Mouse (Mus musculus) adrenal gland (tissue): ENCODE results near the gene Icam2.

ENCODE experiments used
- intact Hi-C: fragments of 180-260 bp; cut with DNase I; formaldehyde crosslinking; loops from one replicate; pipeline ENCODE4 v1.15.1; 2025

Gene Icam2

DNA sequence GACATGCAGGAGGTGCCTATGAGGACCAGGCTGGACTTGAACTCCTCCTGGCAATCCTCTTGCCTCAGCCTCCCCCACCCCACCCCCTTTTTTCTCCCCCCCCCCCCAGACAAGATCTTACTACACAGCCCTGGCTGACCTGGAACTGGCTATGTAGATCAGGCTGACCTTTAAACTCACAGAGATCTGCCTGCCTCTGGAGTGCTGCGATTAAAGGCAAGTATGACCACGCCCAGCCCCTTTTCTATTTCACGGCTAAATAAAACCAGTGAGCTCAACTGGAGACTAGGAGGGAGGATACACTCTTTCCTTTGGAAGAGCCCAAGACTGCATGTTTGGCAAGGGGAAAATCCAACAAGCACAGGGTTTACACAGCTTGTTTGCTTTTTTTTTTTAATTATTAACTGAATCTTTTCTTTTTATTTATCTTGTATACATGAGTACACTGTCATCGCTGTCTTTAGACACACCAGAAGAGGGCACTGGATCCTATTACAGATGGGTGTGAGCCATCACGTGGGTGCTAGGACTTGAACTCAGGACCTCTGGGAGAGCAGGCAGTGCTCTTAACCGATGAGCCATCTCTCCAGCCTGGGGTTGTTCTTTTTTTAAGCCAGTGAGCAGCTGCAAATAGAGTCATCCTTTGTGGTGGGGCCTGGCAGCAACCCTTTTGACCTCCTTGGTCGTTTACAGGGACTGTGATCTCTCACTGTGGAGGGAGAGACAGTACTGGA is 4.9 kb upstream of the Icam2 start:
- intact Hi-C loops, result no loop called here

DNA sequence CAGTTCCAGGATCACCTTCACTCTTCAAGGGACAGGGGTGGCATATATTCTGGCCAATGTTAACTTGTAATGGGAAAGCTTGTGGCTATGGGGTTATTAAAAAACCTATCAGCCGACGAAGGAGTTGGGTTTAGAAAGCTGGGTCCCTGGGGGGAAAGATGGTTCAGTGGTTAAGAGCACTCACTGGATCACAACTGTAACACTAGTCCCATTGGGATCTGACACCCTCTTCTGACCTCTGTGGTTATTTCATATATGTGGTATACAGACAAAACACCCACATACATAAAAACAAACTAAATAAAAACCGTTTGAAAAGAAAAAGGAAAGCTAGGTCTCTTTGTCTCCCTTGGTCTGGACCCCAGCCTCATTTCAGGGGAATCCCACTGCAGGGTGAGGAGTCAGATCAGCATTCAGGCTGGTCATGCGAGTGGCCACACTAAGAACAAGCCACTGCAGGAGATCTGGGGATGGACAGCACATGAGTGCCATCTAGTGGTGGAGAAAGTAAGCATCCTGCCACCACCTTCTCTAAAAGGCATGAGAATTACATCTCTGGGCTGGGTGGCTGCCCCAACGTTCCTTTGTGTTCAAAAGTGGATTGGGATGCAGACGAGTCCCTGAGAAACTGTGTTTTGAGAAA is 3.8 kb upstream of the Icam2 start:
- intact Hi-C loops, result no loop called here

DNA sequence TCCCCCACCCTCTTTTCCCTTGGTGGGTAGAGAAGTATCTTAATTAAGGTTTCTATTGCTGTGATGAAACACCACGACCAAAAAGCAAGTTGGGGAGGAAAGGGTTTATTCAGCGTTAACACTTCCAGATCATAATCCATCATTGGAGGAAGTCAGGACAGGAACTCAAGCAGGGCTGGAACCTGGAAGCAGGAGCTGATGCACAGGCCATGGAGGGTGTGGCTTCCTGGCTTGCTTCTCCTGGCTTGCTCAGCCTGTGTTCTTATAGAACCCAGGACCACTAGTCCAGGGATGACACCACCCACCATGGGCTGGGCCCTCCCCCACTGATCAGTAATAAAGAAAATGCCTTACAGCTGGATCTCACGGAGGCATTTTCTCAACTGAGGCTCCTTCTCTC is 2.9 kb upstream of the Icam2 start:
- intact Hi-C loops, result no loop called here

DNA sequence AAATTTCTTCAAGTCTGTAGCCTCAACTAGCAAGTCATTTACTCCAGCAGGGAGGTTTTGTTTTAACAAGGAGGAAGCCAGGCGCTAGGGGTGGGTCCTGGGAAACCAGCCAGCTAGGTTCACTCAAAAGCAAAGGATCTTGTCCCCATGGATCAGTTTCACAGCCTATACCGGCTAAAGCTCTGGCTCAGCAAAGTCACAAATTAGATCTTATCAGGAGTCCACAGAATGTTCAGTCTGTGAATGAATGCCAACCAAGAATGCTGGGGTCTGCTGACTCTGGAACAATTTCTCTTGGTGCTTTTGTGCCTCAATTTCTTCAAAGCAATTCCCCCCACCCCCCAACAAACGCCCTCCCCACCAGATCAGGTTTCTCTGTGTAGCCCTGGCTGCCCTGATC is 1.7 kb upstream of the Icam2 start:
- intact Hi-C loops, result no loop called here

DNA sequence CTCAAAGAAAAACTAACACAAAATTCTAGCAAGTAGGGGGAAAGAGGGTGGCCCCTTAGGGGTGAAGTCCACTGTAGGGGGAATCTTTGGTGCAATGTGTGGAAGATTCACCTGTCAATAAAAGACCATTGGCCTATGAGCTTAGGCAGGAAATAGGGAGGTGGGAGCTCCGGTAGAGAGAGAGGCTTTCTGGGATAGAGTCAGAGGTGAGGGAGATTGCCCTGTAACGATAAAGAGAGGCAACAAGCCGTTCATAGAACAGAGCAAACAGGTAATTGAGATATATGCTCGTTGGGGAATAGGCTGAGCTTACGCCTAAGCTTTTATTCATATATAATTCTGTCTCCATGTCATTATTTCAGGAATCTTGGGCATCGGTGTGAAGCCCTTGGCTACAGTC is 855 bp downstream of the Icam2 start:
- intact Hi-C loops, result no loop called here

DNA sequence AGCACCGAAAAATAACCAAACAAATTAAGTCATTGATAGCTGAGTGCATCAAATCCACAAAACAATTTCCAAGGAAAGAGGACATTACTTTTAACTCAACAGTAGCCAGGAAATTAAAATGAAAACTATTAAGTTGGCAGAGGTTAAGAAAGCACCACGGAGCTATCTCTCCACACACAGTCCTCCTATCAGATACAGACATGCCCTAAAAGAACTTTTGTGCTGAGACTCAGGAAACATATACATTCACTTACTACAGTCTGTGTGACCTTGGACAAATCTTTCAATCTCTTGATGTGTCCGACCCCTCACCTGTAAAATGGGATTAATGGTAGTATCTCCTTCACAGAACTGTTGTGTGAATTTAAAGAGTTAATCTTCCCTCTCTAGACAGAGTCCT is 1.5 kb downstream of the Icam2 start:
- intact Hi-C loops, result no loop called here

- intact Hi-C loops, result loop anchor here (5.0 kb wide), 1 partner anchor 81 kb away; the partner anchor contains the start of gene Gh
Observed at GRCm38 (mm10) chr11:106383051-106383790, 4.7 kb downstream of the Icam2 start.

GRCm38 (mm10) chr11:106382424-106382823 is 5.5 kb downstream of the Icam2 start:
- intact Hi-C loops, result loop anchor here (5.0 kb wide), 1 partner anchor 80 kb away; the partner anchor contains the start of gene Gh

- intact Hi-C loops, result loop anchor here (5.0 kb wide), 1 partner anchor 80 kb away; the partner anchor contains the start of gene Gh
Observed at GRCm38 (mm10) chr11:106381883-106382282, 6.0 kb downstream of the Icam2 start.

- intact Hi-C loops, result loop anchor here (5.0 kb wide), 1 partner anchor 79 kb away; the partner anchor contains the start of gene Gh
Observed at GRCm38 (mm10) chr11:106381011-106381410, 6.9 kb downstream of the Icam2 start.

DNA sequence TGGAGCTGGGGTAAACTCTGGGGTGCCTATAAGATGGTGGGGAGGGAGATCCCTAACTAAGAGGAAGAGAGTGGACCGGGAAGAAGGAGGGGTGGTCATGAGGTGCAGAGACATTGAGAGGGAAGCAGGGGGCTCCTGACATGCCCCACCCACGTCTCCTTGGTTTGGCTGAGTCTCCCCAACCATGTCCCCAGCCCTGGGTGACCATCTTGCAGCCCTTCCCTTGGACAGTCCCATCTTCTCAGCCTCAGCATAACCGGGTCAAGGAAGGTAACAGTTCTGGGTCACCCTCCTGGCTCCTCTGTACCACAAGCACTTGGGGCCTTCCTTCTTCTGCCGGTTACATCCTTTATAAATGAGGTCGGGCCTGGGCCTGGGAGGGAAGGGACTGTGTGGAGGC is 12.9 kb downstream of the Icam2 start:
- intact Hi-C loops, result no loop called here

- intact Hi-C loops, result no loop called here
Observed at GRCm38 (mm10) chr11:106374559-106374958, 13.3 kb downstream of the Icam2 start.

- intact Hi-C loops, result no loop called here
Observed at GRCm38 (mm10) chr11:106373998-106374397, 13.9 kb downstream of the Icam2 start.

- intact Hi-C loops, result no loop called here
Observed at GRCm38 (mm10) chr11:106366316-106366715, 21.6 kb downstream of the Icam2 start.

GRCm38 (mm10) chr11:106365366-106365765 is 22.5 kb downstream of the Icam2 start, which contains the start of gene Prr29:
Gene Prr29, plus strand, starts transcription at chr11:106365472.
- intact Hi-C loops, result no loop called here

- intact Hi-C loops, result loop anchor here (5.0 kb wide), 1 partner anchor 37 kb away; no protein-coding TSS in a partner anchor
Observed at GRCm38 (mm10) chr11:106364712-106365111, 23.2 kb downstream of the Icam2 start.

DNA sequence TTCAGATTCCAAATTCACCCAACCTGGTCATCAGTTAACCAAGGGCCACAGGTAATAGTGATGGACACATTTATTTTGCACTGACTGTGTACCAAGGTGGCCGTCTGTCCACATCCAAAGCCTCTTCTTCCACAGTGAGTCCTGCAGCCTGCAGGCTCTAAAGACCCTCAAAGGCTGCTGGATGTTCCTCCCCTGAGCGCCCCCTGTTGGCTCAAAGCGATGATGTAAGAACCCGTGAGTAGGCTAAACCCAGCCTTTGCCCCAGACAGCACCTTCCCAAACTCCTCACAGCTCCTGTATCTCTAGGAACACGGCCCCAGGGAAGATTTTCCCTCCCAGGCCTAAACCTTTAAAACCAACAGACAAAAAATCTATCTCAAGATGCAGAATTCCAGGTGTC is 28.5 kb downstream of the Icam2 start:
- intact Hi-C loops, result no loop called here

GRCm38 (mm10) chr11:106355382-106356128 is 32.3 kb downstream of the Icam2 start:
- intact Hi-C loops, result no loop called here

- intact Hi-C loops, result no loop called here
Observed at GRCm38 (mm10) chr11:106354181-106354580, 33.7 kb downstream of the Icam2 start.

- intact Hi-C loops, result no loop called here
Observed at GRCm38 (mm10) chr11:106353188-106353587, 34.7 kb downstream of the Icam2 start, which contains the start of gene Scn4a. Gene Scn4a, minus strand, starts transcription at chr11:106353288.

DNA sequence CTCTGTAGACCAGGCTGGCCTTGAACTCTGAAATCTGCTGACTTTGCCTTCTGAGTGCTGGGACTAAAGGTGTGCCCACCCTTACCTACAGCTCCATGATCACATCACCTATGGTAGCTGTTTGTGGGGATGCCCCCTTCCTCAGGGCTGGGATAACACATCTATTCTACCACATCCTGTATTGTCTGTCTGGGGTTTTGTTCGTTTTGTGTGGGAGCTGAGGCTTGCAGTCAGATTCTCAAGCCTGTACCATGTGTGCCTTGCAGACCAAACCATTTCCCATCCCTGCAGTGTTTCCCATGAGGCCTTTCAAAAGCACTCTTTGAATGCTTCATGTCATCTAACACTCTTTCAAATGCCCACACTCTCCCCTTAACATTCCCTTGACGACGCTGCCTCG is 35.9 kb downstream of the Icam2 start:
- intact Hi-C loops, result no loop called here
